Mouse (Mus musculus): Measurements from ENCODE around the gene Abhd17c. TPM values are rescaled to one million over a fixed set of nuclear protein-coding genes. Genes with fewer than 3 reads are reported as not detected.
"Not testable (repeated sequence)": the region's sequence is repeated elsewhere in the genome, so short reads cannot be mapped to it uniquely, and the experiment has no call there.

Abhd17c gene
- total RNA-seq, 2 experiments from 2014 or later, result 45.0 to 53.9 TPM

- DNase-seq (ENCODE audit: low spot score in 2 of 2), result no peak
Measured at GRCm38 (mm10) chr7:84153821-84154220, 2.1 kb upstream of the Abhd17c start.

GRCm38 (mm10) chr7:84152821-84153220, 1.1 kb upstream of the Abhd17c start:
- DNase-seq (ENCODE audit: low spot score in 2 of 2), result no peak

GRCm38 (mm10) chr7:84152374-84152773, 681 bp upstream of the Abhd17c start:
- DNase-seq (ENCODE audit: low spot score in 2 of 2), result no peak

GRCm38 (mm10) chr7:84151960-84152334, 254 bp upstream of the Abhd17c start:
- peak; percentile 76 to 88 for DNase-seq (ENCODE audit: low spot score in 2 of 2)

- DNase-seq (ENCODE audit: low spot score in 2 of 2), result no peak
Measured at GRCm38 (mm10) chr7:84150361-84151000, 1.2 kb downstream of the Abhd17c start.

- DNase-seq (ENCODE audit: low spot score in 2 of 2), result no peak
Measured at GRCm38 (mm10) chr7:84149821-84150220, 1.9 kb downstream of the Abhd17c start.

GRCm38 (mm10) chr7:84148896-84149295, 2.8 kb downstream of the Abhd17c start:
- no peak for DNase-seq (ENCODE audit: low spot score in 2 of 2)

- no peak for DNase-seq (ENCODE audit: low spot score in 2 of 2)
Measured at GRCm38 (mm10) chr7:84147746-84148145, 3.9 kb downstream of the Abhd17c start.

- DNase-seq (ENCODE audit: low spot score in 2 of 2), result no peak
Measured at GRCm38 (mm10) chr7:84145633-84146032, 6.1 kb downstream of the Abhd17c start.

- no peak for DNase-seq (ENCODE audit: low spot score in 2 of 2)
Measured at GRCm38 (mm10) chr7:84142736-84143473, 8.8 kb downstream of the Abhd17c start.

GRCm38 (mm10) chr7:84142196-84142595, 9.5 kb downstream of the Abhd17c start:
- no peak for DNase-seq (ENCODE audit: low spot score in 2 of 2)

- DNase-seq (ENCODE audit: low spot score in 2 of 2), result no peak
Measured at GRCm38 (mm10) chr7:84139566-84139965, 12.1 kb downstream of the Abhd17c start.

- no peak for DNase-seq (ENCODE audit: low spot score in 2 of 2)
Measured at GRCm38 (mm10) chr7:84138731-84139130, 13.0 kb downstream of the Abhd17c start.

- no peak for DNase-seq (ENCODE audit: low spot score in 2 of 2)
Measured at GRCm38 (mm10) chr7:84137779-84138178, 13.9 kb downstream of the Abhd17c start.

GRCm38 (mm10) chr7:84135799-84136700, 15.6 kb downstream of the Abhd17c start:
- DNase-seq (ENCODE audit: low spot score in 2 of 2), result no peak

GRCm38 (mm10) chr7:84132704-84133103, 19.0 kb downstream of the Abhd17c start:
- no peak for DNase-seq (ENCODE audit: low spot score in 2 of 2)

- no peak for DNase-seq (ENCODE audit: low spot score in 2 of 2)
Measured at GRCm38 (mm10) chr7:84131736-84132135, 20.0 kb downstream of the Abhd17c start.

- no peak for DNase-seq (ENCODE audit: low spot score in 2 of 2)
Measured at GRCm38 (mm10) chr7:84128661-84129060, 23.0 kb downstream of the Abhd17c start.

GRCm38 (mm10) chr7:84125730-84126129, 26.0 kb downstream of the Abhd17c start:
- no peak for DNase-seq (ENCODE audit: low spot score in 2 of 2)

GRCm38 (mm10) chr7:84123651-84124050, 28.0 kb downstream of the Abhd17c start:
- not testable (repeated sequence) for DNase-seq (ENCODE audit: low spot score in 2 of 2)

- no peak for DNase-seq (ENCODE audit: low spot score in 2 of 2)
Measured at GRCm38 (mm10) chr7:84121778-84122177, 29.9 kb downstream of the Abhd17c start.

All from adrenal gland, postnatal 4 days (tissue).